Mouse (Mus musculus): ENCODE measurements around the gene Pip5k1c.
A peak's percentile ranks its signal among the peaks of the same experiment; 100 is the strongest.

- no peak for TF ChIP-seq EP300 (optimal IDR thresholded peaks at IDR 0.05)
- TF ChIP-seq CTCF (IDR thresholded peaks at IDR 0.05; ENCODE audit: low read depth) = peak; percentile 74
Observed at GRCm38 (mm10) chr10:81316338-81317060, 23.7 kb downstream of the Pip5k1c start.

Measured in stomach, postnatal 0 days (tissue).